Mouse (Mus musculus) cortical plate, adult 2 months (tissue): ENCODE results near the gene Sorbs2.

Experiments used
- CTCF ChIP-seq: fragments of 200-500 bp; IDR thresholded peaks from 2 replicates; pipeline ENCODE4 v1.5.1; 2011; ENCODE audit warnings: mild to moderate bottlenecking, control low read depth, low read length; ENCODE audit not compliant: insufficient read depth; ENCODE audit errors: extremely low read depth
- POLR2A ChIP-seq: fragments of 200-500 bp; IDR thresholded peaks from 2 replicates; pipeline ENCODE4 v1.6.1; 2011; ENCODE audit warnings: mild to moderate bottlenecking, low read length, control low read depth; ENCODE audit not compliant: insufficient read depth; ENCODE audit errors: extremely low read depth

- TF ChIP-seq CTCF (no peak), POLR2A (no peak)
Observed at GRCm38 (mm10) chr8:45557936-45558335, 50.3 kb downstream of the Sorbs2 start.
